Mouse (Mus musculus) T-cell, adult 2 months (primary cell): ENCODE measurements at regions not wholly inside any gene's neighbourhood (a gene's known extent, or its start where the extent isn't known, plus 50 kb on each side); places are given as distances from the start of the nearest gene placed in this dataset.

Experiments used
- DNase-seq: peaks from one replicate; pipeline ENCODE4 v3.0.0; 2022; ENCODE audit warnings: low spot score

DNA sequence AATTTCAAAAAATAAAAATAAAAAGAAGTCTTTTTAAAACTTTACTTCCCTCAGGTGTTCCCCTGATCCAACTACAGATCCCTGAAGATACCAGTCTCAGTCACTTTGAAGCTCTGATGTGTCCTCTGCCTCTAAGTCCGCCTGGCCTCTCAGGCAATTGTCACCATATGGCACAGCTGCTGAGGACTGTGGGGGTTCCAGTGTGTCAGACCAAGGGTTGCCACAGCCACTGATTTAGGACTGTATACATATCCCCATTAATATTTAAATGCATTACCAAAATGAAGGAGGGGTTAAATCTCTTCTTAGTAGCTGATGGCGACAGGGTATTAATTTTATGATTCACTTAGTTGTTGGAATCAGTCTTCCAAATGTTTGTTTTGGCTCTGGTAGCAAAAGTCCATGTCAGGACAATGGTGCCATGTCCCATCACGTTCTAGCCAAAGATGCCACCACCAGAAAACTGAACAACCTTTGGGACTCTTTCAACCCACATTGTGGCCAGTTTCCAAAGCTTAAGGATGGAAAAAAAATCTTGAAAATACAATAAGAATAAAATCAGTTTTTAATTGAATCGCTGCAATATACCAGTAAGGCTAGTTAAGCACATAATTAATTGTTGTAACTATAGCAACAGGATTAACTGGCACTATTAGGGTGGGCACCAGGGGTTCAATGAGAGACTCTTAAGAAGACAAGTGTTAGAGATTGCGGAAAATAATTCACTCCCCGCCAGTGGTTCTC is 62.5 kb downstream of the Arrdc4 start:
- DNase-seq: no peak

DNA sequence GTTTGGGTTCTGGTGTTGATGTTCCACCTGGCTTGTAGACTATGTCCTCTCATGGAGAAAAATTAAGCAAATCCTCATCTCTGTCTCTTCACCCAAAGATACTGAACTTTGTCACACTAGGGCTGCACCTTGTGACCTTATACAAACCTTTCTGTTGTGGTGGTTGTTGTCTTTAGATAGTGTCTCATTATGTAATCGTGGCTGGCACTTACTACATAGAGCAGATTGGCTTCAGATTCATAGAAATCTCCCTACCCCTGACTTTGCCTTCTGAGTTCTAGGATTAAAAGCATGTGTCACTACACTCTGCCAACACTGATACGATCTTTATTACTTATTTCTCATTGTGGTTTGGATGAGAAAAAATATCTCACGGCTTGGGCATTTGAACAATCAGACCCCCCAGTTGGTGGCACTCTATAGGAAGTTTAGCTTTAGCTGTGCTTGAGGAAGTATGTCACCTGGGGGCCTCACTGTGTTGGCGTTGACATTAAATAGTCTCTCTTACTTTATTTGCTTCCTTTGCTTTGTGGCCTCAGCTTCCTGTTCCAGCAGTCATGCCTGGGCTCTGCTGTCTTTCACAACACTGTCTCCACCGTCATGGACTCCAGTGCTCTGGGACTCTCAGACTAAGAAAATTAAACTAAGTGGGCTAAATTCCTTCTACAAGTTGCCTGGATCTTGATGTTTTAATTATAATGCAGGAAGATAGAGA is 66.0 kb downstream of the Arrdc4 start:
- no peak for DNase-seq

DNA sequence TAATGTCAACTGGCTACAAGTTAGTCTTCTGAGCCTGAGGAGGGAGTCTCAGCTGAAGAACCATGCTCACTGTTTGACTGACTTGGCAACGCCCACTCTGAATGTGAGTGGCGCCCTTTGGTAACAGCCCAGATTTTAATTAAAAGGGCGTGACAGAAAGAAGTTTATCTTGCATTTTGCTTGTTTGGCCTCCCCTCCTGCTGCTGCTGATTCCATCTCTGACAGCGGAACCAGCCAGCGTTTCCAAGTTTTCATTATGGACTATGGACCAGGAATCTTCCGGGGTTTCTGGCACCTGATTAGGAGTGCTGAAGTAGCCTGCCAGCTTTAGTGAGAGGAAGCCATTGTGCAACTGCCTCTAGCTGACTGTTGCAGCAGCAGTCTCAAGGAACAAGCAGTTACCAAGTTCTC is 66.7 kb downstream of the Arrdc4 start:
- no peak for DNase-seq

- DNase-seq: no peak
These were observed 69.3 kb downstream of the Arrdc4 start for GRCm38 (mm10) chr7:68679770-68680169.

- no peak for DNase-seq
These were observed 81.0 kb downstream of the Arrdc4 start for GRCm38 (mm10) chr7:68667790-68668732.

GRCm38 (mm10) chr7:68667215-68667614 is 81.8 kb downstream of the Arrdc4 start:
- no peak for DNase-seq

- DNase-seq: no peak
These were observed 92.7 kb downstream of the Arrdc4 start for GRCm38 (mm10) chr7:68656354-68656753.

DNA sequence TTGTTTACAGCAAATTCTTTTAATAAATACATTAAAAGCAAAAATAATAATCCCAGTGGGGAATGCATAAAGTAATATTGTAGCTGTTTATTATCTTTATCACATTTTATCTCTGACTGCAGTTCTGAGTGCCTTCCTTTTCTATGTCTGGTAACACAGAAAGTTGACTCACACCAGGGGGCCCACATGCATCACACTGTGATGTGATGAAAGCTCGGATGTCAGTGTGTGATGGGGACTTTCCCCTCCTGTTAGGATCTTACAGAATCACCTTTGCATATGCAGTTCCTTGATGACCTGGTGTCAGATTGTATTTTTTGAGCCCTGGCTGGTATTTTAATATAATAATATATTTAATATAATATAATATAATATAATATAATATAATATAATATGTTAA is 95.5 kb downstream of the Arrdc4 start:
- no peak for DNase-seq

- DNase-seq: no peak
These were observed 97.6 kb downstream of the Arrdc4 start for GRCm38 (mm10) chr7:68651418-68651817.

DNA sequence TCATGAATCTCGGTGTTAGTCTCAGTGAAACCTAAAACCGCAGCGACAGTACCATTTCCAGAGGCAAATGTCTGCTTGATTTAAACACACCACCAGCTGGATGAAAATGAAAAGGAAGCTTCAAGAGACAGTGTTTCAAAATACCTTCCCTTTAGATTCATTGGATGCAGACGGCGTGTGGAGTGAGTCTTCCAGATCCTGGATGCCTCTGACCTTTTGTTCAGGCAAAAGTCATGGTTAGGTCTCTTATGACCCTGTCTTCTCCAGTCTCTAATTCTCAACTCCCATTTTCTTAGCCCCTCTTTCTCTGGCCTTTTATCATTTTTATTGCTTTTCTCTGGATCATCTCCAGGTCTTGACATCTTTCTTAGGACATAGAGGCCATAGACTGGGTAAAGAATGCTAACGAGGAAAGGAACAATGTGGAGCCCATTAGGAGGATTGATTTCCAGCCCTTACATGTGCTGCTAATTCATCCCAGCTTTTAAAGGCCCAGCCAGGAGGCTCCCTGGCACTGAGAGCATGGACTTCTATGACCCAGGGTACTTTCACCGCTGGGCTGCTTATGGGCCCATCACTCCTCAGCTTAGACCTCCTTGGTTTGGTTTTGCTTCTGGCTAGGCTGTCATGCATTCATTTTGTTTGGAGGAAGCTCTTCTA is 111.4 kb downstream of the Arrdc4 start:
- no peak for DNase-seq

- no peak for DNase-seq
These were observed 128.0 kb downstream of the Arrdc4 start for GRCm38 (mm10) chr7:68621080-68621479.

DNA sequence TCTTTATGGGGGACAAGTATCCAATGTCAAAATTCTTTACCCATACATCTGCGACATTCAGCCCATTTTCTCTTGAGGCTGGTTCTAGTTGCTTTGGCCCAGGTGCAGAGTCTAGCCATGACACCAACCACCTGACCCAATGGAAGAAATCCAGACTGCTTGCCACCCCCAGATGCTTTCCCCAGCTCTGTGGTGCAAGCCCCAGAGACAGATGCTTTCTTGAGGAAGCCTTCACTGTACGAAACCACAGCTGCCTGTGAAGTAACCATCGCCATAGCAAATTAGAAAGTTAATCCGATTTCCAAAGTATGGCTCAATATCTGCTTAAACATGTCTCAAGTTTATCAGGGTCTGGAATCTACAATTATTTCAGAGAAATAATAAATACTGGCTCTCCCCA is 138.5 kb downstream of the Arrdc4 start:
- no peak for DNase-seq

DNA sequence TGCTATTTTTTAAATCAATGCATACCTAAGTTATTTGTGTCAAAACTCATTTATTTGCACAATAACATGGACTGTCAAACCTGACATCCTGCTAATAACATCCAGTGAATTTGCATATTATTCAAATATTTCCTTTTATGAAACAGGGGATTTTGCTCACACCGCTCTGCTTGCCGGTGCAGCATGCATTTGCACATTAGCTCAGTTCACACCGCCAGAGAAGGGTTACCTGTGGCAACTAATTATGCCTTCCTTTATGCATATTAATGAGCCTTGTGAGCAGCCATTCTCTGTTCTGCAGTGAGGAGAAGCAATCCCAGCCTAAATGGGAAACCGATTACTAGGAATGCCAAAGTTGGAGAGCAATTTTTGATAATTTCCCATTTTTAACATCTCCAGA is 141.9 kb downstream of the Arrdc4 start:
- no peak for DNase-seq

GRCm38 (mm10) chr7:68606278-68606677 is 142.8 kb downstream of the Arrdc4 start:
- no peak for DNase-seq

- no peak for DNase-seq
These were observed 145.3 kb downstream of the Arrdc4 start for GRCm38 (mm10) chr7:68603711-68604110.

DNA sequence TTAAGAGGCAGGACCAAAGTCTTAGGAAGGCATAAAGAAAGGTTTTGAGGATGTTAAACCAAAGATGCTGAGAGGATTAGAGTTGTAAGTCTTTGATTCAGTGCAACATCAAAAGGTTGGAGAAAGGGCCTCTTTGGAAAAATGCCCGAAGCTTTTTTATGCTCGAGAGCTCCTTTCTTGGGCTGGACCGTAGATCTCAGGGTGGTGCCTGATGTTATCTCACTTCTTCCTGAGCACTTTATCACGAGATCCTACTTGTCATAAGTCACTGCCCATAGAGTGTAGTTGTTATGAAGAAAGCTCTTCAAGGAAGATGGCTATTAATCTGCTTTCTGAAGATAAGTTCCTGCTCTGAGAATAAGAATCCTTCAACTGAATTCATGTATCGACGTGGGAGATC is 147.0 kb downstream of the Arrdc4 start:
- no peak for DNase-seq

DNA sequence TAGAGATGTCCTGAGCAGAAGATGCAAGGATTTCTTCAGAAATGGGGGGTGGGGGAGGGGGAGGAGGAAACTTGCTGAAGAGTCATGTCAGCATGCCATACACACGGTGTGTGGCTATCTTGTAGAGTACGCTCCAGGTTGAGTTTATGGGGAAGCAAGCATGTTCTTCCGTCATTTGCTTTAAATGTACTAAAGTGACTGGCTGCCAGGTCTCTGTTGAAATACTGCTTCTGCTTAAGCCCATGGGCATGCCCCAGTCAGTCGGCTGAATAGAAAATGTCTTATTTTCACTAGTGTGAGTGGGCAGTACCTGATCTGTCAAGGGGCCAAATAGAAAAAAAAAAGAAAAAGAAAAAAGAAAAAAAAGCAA is 155.0 kb downstream of the Arrdc4 start:
- no peak for DNase-seq

DNA sequence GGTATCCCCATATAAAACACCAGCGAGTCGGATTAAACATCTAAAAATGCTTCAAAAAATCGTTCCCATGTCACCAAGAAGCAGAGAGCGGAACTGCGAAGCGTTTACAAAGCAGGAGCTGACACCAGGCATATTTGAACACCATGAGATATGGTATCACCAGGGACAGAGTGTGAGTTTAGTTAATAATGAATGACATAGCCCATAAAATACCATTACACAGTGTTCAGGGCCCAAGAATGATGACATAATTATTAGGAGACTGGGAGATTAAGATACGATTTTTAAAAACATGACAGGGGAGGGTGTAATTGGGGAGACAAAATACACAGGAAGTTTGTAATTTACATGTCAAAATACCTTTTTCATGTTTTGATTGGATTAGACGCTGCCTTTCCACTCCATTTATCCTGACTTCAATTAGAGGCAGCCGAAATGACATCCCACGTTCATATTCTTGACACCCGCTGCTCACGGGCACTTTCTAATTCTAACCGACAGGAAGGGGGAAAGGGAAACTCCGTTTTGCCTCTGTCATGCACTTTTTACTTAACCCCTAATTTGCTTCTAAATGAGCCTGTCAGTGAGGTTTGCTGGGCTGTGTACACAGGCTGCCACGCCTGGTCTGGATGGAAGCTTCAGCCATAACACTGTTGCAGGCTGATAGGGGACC is 155.6 kb downstream of the Arrdc4 start:
- no peak for DNase-seq

- no peak for DNase-seq
These were observed 166.3 kb downstream of the Arrdc4 start for GRCm38 (mm10) chr7:68582540-68583325.

- DNase-seq: no peak
These were observed 168.4 kb downstream of the Arrdc4 start for GRCm38 (mm10) chr7:68580650-68581049.

DNA sequence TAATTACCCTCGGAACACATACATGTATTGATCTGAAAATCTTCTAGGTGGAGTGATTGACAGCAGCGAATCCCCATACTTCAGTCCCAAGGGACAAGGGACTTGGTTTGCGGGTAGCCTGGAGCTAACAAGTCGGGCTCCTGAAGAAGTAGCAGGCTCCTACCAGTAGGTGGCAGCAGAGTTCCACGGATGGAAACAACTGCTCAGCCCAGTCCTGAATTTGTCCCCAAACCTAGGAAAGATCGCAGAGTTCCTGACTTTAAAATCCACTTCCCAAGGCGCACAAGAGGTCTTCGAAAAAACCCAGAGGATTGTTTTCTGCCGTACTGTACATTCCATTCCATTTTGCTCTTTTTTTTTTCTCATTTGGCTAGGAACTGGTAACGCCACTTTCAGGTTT is 169.4 kb downstream of the Arrdc4 start:
- peak; percentile 35 for DNase-seq
